Mouse (Mus musculus) G1E (cell line): ENCODE data around the gene Fsip2. TPM values are rescaled to one million over a fixed set of nuclear protein-coding genes. Genes with fewer than 3 reads are reported as not detected.

Experiments used
- ATAC-seq: 2 replicates; pipeline ENCODE4 v1.8.0; 2016; ENCODE audit warnings: mild to moderate bottlenecking; ENCODE audit not compliant: insufficient number of reproducible peaks, poor library complexity, low FRiP score, severe bottlenecking; ENCODE audit errors: extremely low read depth
- DNase-seq: peaks from one replicate; pipeline ENCODE4 v3.0.0; 2012; ENCODE audit warnings: low spot score
- H3K27me3 ChIP-seq: 2 replicates; pipeline ENCODE4 v1.6.1; 2012; ENCODE audit warnings: mild to moderate bottlenecking, low read length, inconsistent platforms; ENCODE audit not compliant: insufficient read depth
- H3K36me3 ChIP-seq: replicated peaks from 2 replicates; pipeline ENCODE3; 2012; ENCODE audit warnings: mild to moderate bottlenecking, inconsistent platforms
- H3K4me1 ChIP-seq: 2 replicates; pipeline ENCODE4 v1.6.1; 2012; ENCODE audit warnings: low read depth, low read length, inconsistent platforms, mixed read lengths; ENCODE audit not compliant: insufficient read depth
- H3K4me3 ChIP-seq: 2 replicates; pipeline ENCODE4 v1.5.1; 2012; ENCODE audit warnings: low read depth, mild to moderate bottlenecking, inconsistent platforms, low read length, moderate library complexity, mixed read lengths
- H3K9me3 ChIP-seq: replicated peaks from 2 replicates; pipeline ENCODE4 v1.6.1; 2012; ENCODE audit warnings: inconsistent platforms
- CTCF ChIP-seq: IDR thresholded peaks from 2 replicates; pipeline ENCODE4 v1.5.1; 2012; ENCODE audit warnings: low read depth, low read length, inconsistent platforms, mixed read lengths
- GATA1 ChIP-seq: IDR thresholded peaks from 2 replicates; pipeline ENCODE4 v1.6.1; 2012; ENCODE audit warnings: borderline replicate concordance, low read length, inconsistent platforms, mixed read lengths
- GATA2 ChIP-seq: IDR thresholded peaks from 2 replicates; pipeline ENCODE4 v1.6.1; 2012; ENCODE audit warnings: low read depth, low read length, inconsistent platforms, borderline replicate concordance
- POLR2AphosphoS5 ChIP-seq: IDR thresholded peaks from 2 replicates; pipeline ENCODE4 v1.6.1; 2012; ENCODE audit warnings: low read depth, low read length, inconsistent platforms; ENCODE audit not compliant: insufficient replicate concordance
- TAL1 ChIP-seq: conservative IDR thresholded peaks from 2 replicates; pipeline ENCODE4 v1.6.1; 2012; ENCODE audit warnings: low read depth, low read length, inconsistent platforms, mixed read lengths
- polyA plus RNA-seq: library from polyadenylated mRNA; stranded (reverse); fragments of >175 nt; gene quantifications from 2 replicates; pipeline ENCODE4 v1.2.3, GENCODE M21; 2012
- total RNA-seq, 2 experiments: library from RNA; stranded (forward) in 1 of 2; stranded (reverse) in 1 of 2; fragments of 200-1000 nt in 1 of 2; fragments of >200 nt in 1 of 2; fragmentation: Nextera tagmentation in 1 of 2; gene quantifications; 2 replicates each; pipeline ENCODE4 v1.2.3; 2014 to 2017

Fsip2 gene
- total RNA-seq (2014; fragmentation: Nextera tagmentation) (not detected in 2 replicates), total RNA-seq (2017) (0.06 and 0.11 TPM in 2 replicates), polyA plus RNA-seq (not detected in 2 replicates)

- no peak for ATAC-seq
- no peak for TF ChIP-seq CTCF
- no peak for TF ChIP-seq TAL1
- no peak for TF ChIP-seq GATA1
- no peak for TF ChIP-seq POLR2AphosphoS5
- TF ChIP-seq GATA2 = no peak
- no peaks in the 10 kb centered on the region for H3K27me3 ChIP-seq
- H3K36me3 ChIP-seq = no peaks in the 10 kb centered on the region
- no peak within 1 kb of the TSS; the same call in 1 of the 2 replicates for H3K4me3 ChIP-seq
- no peak for DNase-seq
- no peaks in the 10 kb centered on the region for H3K4me1 ChIP-seq
- H3K9me3 ChIP-seq = peaks cover 5% of the 10 kb centered on the region
Observed at GRCm38 (mm10) chr2:82943472-82943871, at the start of gene Fsip2. TSS of gene Fsip2 (plus strand) at chr2:82943634.

DNA sequence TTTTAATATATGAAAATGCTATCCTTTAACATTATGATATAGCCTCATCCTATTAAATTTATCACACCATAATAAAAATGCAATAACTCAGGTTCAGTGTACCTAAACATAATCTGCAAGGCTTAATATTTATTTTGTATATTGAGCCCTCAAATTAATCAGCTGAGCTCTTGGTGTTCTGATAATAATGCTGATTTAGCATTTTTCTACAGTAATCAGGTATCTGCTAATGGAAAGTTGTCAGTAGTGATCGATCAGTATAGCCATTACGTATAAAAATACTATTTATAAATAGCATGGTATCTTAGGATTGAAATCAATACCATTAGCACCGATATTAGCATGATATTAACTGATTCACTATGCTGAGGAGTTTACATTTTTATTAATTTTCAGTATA is 20.0 kb downstream of the Fsip2 start:
- TF ChIP-seq GATA1 = no peak
- Histone ChIP-seq H3K36me3 (no peaks in the 10 kb centered on the region), H3K9me3 (no peaks in the 10 kb centered on the region), H3K4me1 (no peaks in the 10 kb centered on the region), H3K27me3 (no peaks in the 10 kb centered on the region), H3K4me3 (no peak overlapping the region)
- no peak for ATAC-seq
- no peak for DNase-seq

DNA sequence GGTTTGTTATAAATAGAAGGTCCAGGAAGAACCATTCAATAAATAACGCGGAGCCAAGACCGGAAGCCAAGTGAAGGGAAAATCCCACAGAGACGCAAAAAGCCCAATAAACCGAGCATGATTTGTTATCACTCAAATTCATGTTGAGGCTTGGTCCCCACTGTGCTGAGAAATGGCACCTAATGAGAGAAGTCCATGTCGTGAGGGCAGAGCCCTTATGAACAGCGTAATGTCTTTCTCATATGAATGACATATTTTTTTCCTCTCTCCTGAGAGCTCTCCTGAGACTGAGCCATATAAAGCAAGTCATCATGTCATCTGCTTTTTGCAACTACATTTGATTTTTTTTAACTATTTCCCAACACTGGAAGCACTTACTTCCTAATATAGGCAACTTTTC is 82.4 kb downstream of the Fsip2 start:
- no peaks in the 10 kb centered on the region for H3K36me3 ChIP-seq
- no peaks in the 10 kb centered on the region for H3K9me3 ChIP-seq
- no peaks in the 10 kb centered on the region for H3K27me3 ChIP-seq
- no peak for TF ChIP-seq GATA1
- ATAC-seq (no peak), DNase-seq (no peak)
- no peak overlapping the region for H3K4me3 ChIP-seq
- H3K4me1 ChIP-seq = no peaks in the 10 kb centered on the region

DNA sequence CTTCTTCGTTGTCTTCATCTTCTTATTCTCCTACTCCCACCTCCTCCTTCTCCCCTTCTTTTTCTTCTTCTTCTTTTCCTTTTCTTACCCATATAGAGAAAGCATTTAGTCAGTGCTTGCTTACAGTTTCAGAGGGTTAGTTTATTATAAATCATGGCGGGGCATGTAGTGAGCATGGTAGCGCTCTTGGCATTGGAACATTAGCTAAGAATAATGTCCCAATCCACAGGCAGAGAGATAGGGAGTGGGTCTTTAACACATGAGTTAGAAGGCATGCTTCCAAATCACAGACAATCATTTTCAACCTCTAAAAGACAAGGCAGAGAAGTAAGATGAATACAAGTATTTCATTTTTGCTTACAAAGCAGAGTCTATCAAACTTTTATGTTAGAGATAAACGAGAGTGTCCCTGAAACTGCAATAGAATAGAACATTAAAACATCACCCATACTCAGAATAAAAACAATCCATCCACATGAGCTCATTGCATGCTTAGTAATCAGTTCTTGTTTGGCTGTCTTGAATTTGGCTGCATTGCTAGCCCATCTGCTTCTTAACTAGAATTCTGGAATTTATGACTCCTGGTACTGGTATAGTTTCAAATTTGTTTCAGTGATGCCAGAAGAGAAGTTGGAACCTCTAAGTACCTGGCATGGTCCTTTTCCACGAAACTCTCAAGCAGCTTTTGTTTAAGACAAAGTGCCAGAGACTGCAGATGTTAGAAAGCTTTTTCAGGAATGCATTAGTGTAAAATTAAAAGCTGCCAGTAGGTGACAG is 109.7 kb downstream of the Fsip2 start:
- ATAC-seq (no peak), DNase-seq (no peak)
- H3K4me3 ChIP-seq = no peak overlapping the region
- 0 out of 2 replicates have a peak, but pooled peaks cover 2% of the 10 kb centered on the region for H3K9me3 ChIP-seq
- no peaks in the 10 kb centered on the region for H3K36me3 ChIP-seq
- H3K4me1 ChIP-seq = no peaks in the 10 kb centered on the region
- no peak for TF ChIP-seq CTCF
- TF ChIP-seq GATA2 = no peak
- no peak for TF ChIP-seq GATA1
- no peak for TF ChIP-seq TAL1
- no peak for TF ChIP-seq POLR2AphosphoS5
- H3K27me3 ChIP-seq = no peaks in the 10 kb centered on the region
